Mouse (Mus musculus): ENCODE measurements around the gene Gm11084. TPM values are rescaled to one million over a fixed set of nuclear protein-coding genes. Genes with fewer than 3 reads are reported as not detected.

Gm11084 gene
- polyA plus RNA-seq, 1 experiment = not detected

GRCm38 (mm10) chr2:72956415-72956814 is 30.1 kb downstream of the Gm11084 start:
- no peak for DNase-seq (ENCODE audit: extremely low spot score in 1 of 2, low spot score in 1 of 2)

GRCm38 (mm10) chr2:72952979-72953378 is 33.5 kb downstream of the Gm11084 start:
- DNase-seq (ENCODE audit: extremely low spot score in 1 of 2, low spot score in 1 of 2) = no peak

GRCm38 (mm10) chr2:72935937-72936336 is 50.6 kb downstream of the Gm11084 start:
- DNase-seq (ENCODE audit: extremely low spot score in 1 of 2, low spot score in 1 of 2) = no peak

GRCm38 (mm10) chr2:72932186-72932585 is 54.3 kb downstream of the Gm11084 start:
- DNase-seq (ENCODE audit: extremely low spot score in 1 of 2, low spot score in 1 of 2) = no peak

- DNase-seq (ENCODE audit: extremely low spot score in 1 of 2, low spot score in 1 of 2) = no peak
Observed at GRCm38 (mm10) chr2:72924981-72925380, 61.5 kb downstream of the Gm11084 start.

Other genes with a start within 250 kb of the Gm11084 start
- 29.9 and 34.5 TPM in 2 replicates for gene Sp3, start 6.3 kb downstream of the Gm11084 start, polyA plus RNA-seq (2012; rRNA removed)
- 66.4 and 73.9 TPM in 2 replicates for gene Ola1, start 232.2 kb upstream of the Gm11084 start, polyA plus RNA-seq (2012; rRNA removed)

Data from frontal cortex, adult 2 months (tissue).